Mouse (Mus musculus): ENCODE results near the gene Tspan5.

Gene Tspan5

DNA sequence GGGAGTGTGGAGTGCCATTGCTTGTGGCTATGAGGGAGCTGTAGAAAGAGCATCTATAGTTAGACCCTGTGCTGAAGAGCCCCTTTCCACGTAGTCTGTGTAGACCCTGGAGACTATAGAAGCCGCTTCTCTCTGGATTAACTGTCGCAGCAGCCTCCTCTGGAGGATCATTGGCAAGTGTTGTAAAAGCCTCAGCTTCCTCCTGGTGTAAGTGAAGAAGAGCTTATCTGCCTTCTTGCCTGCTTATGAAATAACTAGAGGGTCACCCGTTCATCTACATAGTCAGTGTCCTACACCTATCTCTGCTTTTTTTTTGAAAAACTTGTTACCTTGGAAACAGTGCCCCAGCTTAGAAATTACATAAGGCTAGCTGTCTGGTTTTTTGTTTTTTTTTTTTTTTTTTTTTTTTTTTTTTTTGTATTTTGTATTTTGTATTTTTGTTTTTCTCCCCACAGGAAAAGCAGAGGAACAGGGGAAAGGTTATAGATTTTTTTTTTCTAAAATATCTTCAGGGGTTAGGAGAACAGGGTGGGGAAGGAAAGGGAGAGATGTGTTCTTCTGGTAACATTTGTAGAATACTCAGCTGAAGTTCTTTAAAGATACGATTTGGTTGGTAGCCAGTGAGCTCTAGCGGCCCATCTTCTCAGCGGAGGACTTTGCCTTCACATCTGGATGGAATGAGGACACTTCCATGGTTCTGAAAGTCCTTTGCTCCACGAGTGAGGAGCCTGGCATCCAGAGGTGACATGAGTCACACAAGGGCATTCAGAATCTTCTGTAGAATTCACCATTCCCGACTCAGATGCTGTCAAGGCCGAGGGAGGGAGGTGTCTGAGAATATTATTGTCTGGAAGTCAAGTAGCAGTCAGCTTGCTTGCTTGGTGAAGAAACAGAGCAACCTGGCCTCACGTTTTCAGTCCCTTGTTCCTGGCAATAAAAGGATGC is 62.4 kb downstream of the Tspan5 start:
- peak; percentile 20 for ATAC-seq (ENCODE audit: low TSS enrichment)

GRCm38 (mm10) chr3:138807795-138808194 is 65.8 kb downstream of the Tspan5 start:
- ATAC-seq (ENCODE audit: low TSS enrichment), result no peak

DNA sequence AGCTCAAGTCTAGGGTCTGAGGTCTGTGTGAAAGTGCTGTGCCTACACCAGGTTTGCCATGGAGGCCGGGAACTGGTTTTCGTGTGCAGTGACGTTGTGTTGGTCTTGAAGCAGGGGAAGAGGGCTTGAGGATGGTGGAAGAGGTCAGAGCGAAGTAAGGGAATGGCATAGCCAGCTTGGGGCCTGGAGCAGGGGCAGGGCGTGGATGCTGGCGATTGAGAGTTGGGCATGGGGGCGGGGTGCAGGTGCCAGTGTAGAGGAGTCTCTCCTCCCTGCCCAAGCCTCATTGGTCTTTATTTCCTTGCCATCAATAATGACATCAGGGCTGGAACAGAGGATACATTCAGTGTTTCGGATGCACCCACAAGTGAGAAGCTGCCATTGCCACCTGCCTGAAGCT is 67.5 kb downstream of the Tspan5 start:
- ATAC-seq (ENCODE audit: low TSS enrichment), result no peak

GRCm38 (mm10) chr3:138812565-138812964 is 70.6 kb downstream of the Tspan5 start:
- no peak for ATAC-seq (ENCODE audit: low TSS enrichment)

GRCm38 (mm10) chr3:138813139-138813810 is 71.3 kb downstream of the Tspan5 start:
- ATAC-seq (ENCODE audit: low TSS enrichment), result no peak

- ATAC-seq (ENCODE audit: low TSS enrichment), result peak; percentile 48
Observed at GRCm38 (mm10) chr3:138814457-138814856, 72.5 kb downstream of the Tspan5 start.

DNA sequence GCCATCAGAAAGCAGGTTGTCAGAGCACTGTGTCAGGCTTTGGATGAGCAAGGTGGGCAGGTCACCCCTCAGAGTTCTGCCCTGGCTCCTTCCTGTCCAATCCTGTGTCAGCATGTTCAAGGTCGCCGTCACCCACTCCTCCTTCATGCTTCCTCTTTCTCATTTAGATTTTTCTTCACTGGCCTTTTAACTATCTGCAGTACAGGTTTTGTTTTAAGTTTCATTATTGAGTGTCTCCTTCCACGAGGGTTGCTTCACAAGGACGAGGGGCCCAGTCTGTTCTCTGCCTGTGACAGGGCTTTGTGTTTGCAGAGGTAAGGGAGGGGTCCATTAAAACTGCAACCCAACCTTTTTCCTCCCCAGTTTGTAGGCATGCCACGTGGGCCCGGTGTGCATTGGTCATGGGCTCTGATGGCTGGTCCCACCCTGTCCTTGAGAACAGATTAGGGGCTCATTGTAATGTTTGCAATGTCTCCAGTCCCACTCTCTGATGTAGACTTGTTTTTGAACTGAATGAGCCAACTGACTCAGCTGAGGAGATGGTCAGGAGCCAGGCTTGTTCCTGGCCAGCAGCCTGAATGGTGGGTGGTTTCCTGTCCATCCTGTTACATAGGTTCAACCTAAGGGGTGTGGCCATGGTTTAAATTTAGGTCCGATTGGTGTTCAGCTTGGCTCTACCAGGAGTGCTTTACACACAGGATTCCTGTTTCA is 73.3 kb downstream of the Tspan5 start:
- 0 out of 2 replicates have a peak, but pooled peaks have one; percentile 16 for ATAC-seq (ENCODE audit: low TSS enrichment)

GRCm38 (mm10) chr3:138816888-138817656 is 75.1 kb downstream of the Tspan5 start:
- ATAC-seq (ENCODE audit: low TSS enrichment), result no peak

- no peak for ATAC-seq (ENCODE audit: low TSS enrichment)
Observed at GRCm38 (mm10) chr3:138819862-138820261, 77.9 kb downstream of the Tspan5 start.

DNA sequence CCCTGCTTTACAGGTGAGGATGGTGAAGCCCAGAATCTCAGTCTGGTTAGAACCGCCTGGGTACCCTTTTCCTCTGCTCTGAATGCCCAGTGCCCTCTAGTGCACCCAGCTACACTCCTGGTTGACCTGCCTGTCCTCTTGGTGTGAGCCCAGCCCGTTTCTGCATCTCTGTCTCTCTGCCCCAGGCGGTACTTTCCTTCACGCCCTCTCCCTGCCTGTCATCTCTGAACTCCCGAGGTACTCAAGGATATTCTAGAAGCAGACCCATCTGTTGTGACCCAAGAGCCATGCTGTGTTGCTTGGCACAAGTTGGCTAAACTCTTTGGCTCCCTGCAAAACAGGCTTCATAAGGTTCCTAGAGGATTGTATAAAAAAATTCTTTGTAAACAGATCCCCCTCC is 78.3 kb downstream of the Tspan5 start:
- no peak for ATAC-seq (ENCODE audit: low TSS enrichment)

GRCm38 (mm10) chr3:138821886-138822445 is 80.0 kb downstream of the Tspan5 start:
- ATAC-seq (ENCODE audit: low TSS enrichment), result peak; percentile 29

DNA sequence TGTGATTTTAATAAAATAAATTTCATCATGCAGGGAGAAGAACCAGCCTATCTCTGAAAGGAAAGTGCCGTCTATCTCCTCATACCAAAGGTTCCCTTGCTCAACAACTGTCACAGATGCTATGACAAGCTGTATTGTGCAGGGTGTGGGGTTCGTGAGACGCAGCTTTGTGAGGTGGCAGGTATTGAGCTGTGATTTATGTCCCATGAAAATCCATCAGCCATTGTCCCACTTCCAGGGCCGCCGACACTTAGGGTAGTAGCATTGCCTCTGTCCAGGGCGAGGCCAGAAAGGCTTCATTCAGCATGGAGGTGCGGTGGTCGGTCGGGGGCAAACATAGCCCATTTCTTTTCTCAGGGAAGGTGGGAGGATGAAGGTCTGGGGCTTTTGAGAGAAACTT is 81.9 kb downstream of the Tspan5 start:
- ATAC-seq (ENCODE audit: low TSS enrichment), result no peak

DNA sequence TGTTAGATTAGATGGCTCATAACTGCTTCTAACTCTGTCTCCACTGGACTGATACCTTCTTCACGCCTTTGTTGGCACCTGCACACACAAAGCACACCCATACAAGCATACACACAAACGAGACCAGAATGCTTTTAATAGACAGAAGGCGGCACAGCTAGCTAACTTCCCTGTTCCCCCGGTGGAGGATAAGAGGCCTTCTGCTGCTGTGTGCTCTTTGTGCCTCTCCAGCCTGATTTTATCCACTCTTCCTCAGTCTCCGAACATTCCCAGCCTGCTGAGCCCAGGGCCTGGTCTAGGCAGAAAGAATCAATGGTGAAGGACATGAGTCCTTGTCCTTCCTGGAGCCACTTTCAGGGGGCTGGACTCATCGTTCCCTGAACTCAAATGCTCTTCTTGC is 83.3 kb downstream of the Tspan5 start:
- ATAC-seq (ENCODE audit: low TSS enrichment), result peak; percentile 28

GRCm38 (mm10) chr3:138826243-138826800 is 84.3 kb downstream of the Tspan5 start:
- no peak for ATAC-seq (ENCODE audit: low TSS enrichment)

DNA sequence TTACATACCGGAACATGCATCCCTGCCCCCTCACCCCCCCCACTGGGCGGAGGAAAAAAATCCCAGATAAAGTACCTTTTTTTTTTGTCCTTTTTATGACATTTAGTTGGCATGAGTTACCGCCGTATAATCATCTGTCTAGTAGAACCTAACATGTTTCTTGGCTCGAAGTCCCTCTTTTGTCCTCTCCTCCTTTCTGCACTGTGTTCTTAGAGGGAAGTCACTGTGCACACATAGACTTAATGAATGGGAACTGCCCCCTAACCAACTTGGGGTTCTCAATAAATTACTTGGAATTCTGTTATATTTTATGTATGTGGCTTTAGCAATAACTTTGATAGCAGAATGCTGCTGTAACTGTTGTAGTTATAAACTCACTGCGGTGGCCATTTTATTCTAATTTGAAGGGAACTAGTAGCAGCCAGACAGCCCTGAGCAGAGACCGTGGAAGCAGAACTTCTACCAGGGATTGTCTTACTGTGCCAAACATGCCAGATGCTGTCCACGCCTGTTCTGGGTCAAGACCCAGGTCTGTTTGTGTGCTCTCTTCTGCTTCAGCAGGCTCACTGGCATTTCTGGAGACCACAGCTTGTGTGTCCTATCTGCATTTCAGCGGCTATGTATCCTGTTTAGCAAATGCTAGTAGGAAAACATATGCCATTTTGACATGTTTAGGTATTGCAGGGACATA is 91.0 kb downstream of the Tspan5 start:
- no peak for ATAC-seq (ENCODE audit: low TSS enrichment)

DNA sequence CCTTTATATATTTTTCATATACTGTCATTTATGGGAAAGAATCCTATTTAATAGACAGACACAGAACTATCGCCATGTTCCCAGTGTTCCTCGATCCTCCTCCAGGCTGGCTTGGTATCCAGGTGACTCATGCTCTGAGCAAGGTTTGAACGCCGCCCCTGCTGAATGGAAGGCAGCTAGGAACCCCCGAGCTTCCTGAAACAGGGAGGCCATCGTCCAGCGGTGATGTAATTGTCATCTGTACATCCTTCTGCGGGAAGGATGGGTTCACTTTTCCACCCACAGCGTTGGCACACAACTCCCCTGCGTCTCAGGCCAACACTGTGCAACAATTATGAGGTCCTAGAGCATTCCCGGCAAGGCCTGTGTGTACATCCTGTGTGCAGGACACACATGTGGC is 92.2 kb downstream of the Tspan5 start:
- ATAC-seq (ENCODE audit: low TSS enrichment), result peak; percentile 83

GRCm38 (mm10) chr3:138836937-138837336 is 94.9 kb downstream of the Tspan5 start:
- ATAC-seq (ENCODE audit: low TSS enrichment), result no peak

GRCm38 (mm10) chr3:138837651-138838050 is 95.7 kb downstream of the Tspan5 start:
- ATAC-seq (ENCODE audit: low TSS enrichment), result no peak

- no peak for ATAC-seq (ENCODE audit: low TSS enrichment)
Observed at GRCm38 (mm10) chr3:138839656-138840055, 97.7 kb downstream of the Tspan5 start.

DNA sequence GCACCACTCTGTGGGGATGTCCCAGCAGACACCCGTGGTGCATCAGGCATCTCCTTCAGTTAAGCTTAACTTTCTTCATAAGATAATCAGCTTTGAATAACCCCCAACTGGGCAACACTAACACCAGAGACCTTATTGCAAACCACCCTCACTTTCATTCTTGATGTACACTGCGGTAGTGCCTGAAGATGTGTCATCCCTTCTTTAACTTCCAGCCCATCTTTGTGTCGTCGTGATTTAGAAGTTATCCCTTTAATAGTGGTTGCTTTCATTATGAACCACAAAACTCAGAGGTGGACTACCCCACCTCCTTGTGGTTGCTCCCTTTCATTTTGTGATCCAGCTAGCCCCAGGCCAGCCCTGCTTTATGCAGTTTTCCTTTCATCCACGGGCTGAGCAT is 99.3 kb downstream of the Tspan5 start:
- no peak for ATAC-seq (ENCODE audit: low TSS enrichment)
